Mouse (Mus musculus): ENCODE results near the gene Dip2c. TPM values are rescaled to one million over a fixed set of nuclear protein-coding genes. Genes with fewer than 3 reads are reported as not detected.

Gene Dip2c
- total RNA-seq, 2 experiments from 2014 or later, result 25.1 to 26.9 TPM

- no peak for DNase-seq (ENCODE audit: low spot score in 2 of 2)
These were observed 384.4 kb downstream of the Dip2c start for GRCm38 (mm10) chr13:9660711-9661110.

GRCm38 (mm10) chr13:9663593-9663992 lies 387.3 kb downstream of the Dip2c start:
- no peak for DNase-seq (ENCODE audit: low spot score in 2 of 2)

GRCm38 (mm10) chr13:9667954-9668496 lies 391.7 kb downstream of the Dip2c start:
- no peak for DNase-seq (ENCODE audit: low spot score in 2 of 2)

- no peak for DNase-seq (ENCODE audit: low spot score in 2 of 2)
These were observed 392.9 kb downstream of the Dip2c start for GRCm38 (mm10) chr13:9669246-9669645.

- no peak for DNase-seq (ENCODE audit: low spot score in 2 of 2)
These were observed 397.8 kb downstream of the Dip2c start for GRCm38 (mm10) chr13:9674126-9674525.

GRCm38 (mm10) chr13:9681492-9681891 lies 405.2 kb downstream of the Dip2c start:
- DNase-seq (ENCODE audit: low spot score in 2 of 2), result no peak

GRCm38 (mm10) chr13:9683280-9683679 lies 407.0 kb downstream of the Dip2c start:
- DNase-seq (ENCODE audit: low spot score in 2 of 2), result no peak

- DNase-seq (ENCODE audit: low spot score in 2 of 2), result no peak
These were observed 408.0 kb downstream of the Dip2c start for GRCm38 (mm10) chr13:9684153-9684923.

- DNase-seq (ENCODE audit: low spot score in 2 of 2), result no peak
These were observed 409.9 kb downstream of the Dip2c start for GRCm38 (mm10) chr13:9686261-9686660.

- no peak for DNase-seq (ENCODE audit: low spot score in 2 of 2)
These were observed 410.4 kb downstream of the Dip2c start for GRCm38 (mm10) chr13:9686765-9687164.

- no peak for DNase-seq (ENCODE audit: low spot score in 2 of 2)
These were observed 413.0 kb downstream of the Dip2c start for GRCm38 (mm10) chr13:9689366-9689765.

- no peak for DNase-seq (ENCODE audit: low spot score in 2 of 2)
These were observed 416.5 kb downstream of the Dip2c start for GRCm38 (mm10) chr13:9692876-9693275.

- DNase-seq (ENCODE audit: low spot score in 2 of 2), result no peak
These were observed 418.3 kb downstream of the Dip2c start for GRCm38 (mm10) chr13:9694651-9695050.

GRCm38 (mm10) chr13:9695403-9695802 lies 419.1 kb downstream of the Dip2c start:
- no peak for DNase-seq (ENCODE audit: low spot score in 2 of 2)

GRCm38 (mm10) chr13:9695809-9696208 lies 419.5 kb downstream of the Dip2c start:
- no peak for DNase-seq (ENCODE audit: low spot score in 2 of 2)

- no peak for DNase-seq (ENCODE audit: low spot score in 2 of 2)
These were observed 421.0 kb downstream of the Dip2c start for GRCm38 (mm10) chr13:9697340-9697739.

GRCm38 (mm10) chr13:9702615-9703235 lies 426.4 kb downstream of the Dip2c start:
- no peak for DNase-seq (ENCODE audit: low spot score in 2 of 2)

- no peak for DNase-seq (ENCODE audit: low spot score in 2 of 2)
These were observed 430.4 kb downstream of the Dip2c start for GRCm38 (mm10) chr13:9706720-9707119.

- no peak for DNase-seq (ENCODE audit: low spot score in 2 of 2)
These were observed 432.3 kb downstream of the Dip2c start for GRCm38 (mm10) chr13:9708433-9709240.

- no peak for DNase-seq (ENCODE audit: low spot score in 2 of 2)
These were observed 436.1 kb downstream of the Dip2c start for GRCm38 (mm10) chr13:9712409-9712808.

GRCm38 (mm10) chr13:9712971-9713370 lies 436.6 kb downstream of the Dip2c start:
- no peak for DNase-seq (ENCODE audit: low spot score in 2 of 2)

Data from adrenal gland, postnatal 4 days (tissue).